Mouse (Mus musculus) layer of hippocampus, postnatal 36 days (tissue): ENCODE measurements around the gene Ccl28. TPM values are rescaled to one million over a fixed set of nuclear protein-coding genes. Genes with fewer than 3 reads are reported as not detected.
A peak's percentile ranks its signal among the peaks of the same experiment; 100 is the strongest.
"Not testable (repeated sequence)": the region's sequence is repeated elsewhere in the genome, so short reads cannot be mapped to it uniquely, and the experiment has no call there.

Experiments used
- DNase-seq, 2 experiments: peaks; one replicate each; pipeline ENCODE4 v3.0.0; 2022
- total RNA-seq, 2 experiments: library from RNA; stranded (reverse); gene quantifications; 2 replicates each; pipeline ENCODE4 v1.2.3; 2021

Gene Ccl28
- total RNA-seq, result 1 to 10 TPM; 1.0 to 1.7 TPM

GRCm38 (mm10) chr13:119623634-119624033 lies at the start of gene Ccl28:
Gene Ccl28 (plus strand): TSS chr13:119623819.
- DNase-seq, result no peak

- DNase-seq, result not testable (repeated sequence)
Observed at GRCm38 (mm10) chr13:119596321-119597211, 27.1 kb upstream of the Ccl28 start.

- not testable (repeated sequence) for DNase-seq
Observed at GRCm38 (mm10) chr13:119598466-119598865, 25.2 kb upstream of the Ccl28 start.

- peak in 1 of 2 experiments; percentile 32 for DNase-seq
Observed at GRCm38 (mm10) chr13:119599066-119599465, 24.6 kb upstream of the Ccl28 start.

- not testable (repeated sequence) for DNase-seq
Observed at GRCm38 (mm10) chr13:119599498-119599897, 24.1 kb upstream of the Ccl28 start.

- peak in 1 of 2 experiments; percentile 11 for DNase-seq
Observed at GRCm38 (mm10) chr13:119600166-119600565, 23.5 kb upstream of the Ccl28 start.

- not testable (repeated sequence) for DNase-seq
Observed at GRCm38 (mm10) chr13:119602688-119603331, 20.8 kb upstream of the Ccl28 start.

- DNase-seq, result not testable (repeated sequence)
Observed at GRCm38 (mm10) chr13:119603890-119604289, 19.7 kb upstream of the Ccl28 start.

- not testable (repeated sequence) for DNase-seq
Observed at GRCm38 (mm10) chr13:119604322-119604721, 19.3 kb upstream of the Ccl28 start.

GRCm38 (mm10) chr13:119618841-119619240 lies 4.8 kb upstream of the Ccl28 start:
- DNase-seq, result no peak

GRCm38 (mm10) chr13:119619735-119620134 lies 3.9 kb upstream of the Ccl28 start:
- DNase-seq, result no peak

GRCm38 (mm10) chr13:119625952-119626351 lies 2.3 kb downstream of the Ccl28 start:
- not testable (repeated sequence) for DNase-seq

GRCm38 (mm10) chr13:119631482-119632155 lies 8.0 kb downstream of the Ccl28 start:
- peak; percentile 75 to 80 for DNase-seq

- no peak for DNase-seq
Observed at GRCm38 (mm10) chr13:119632156-119632548, 8.5 kb downstream of the Ccl28 start.

GRCm38 (mm10) chr13:119635496-119635895 lies 11.9 kb downstream of the Ccl28 start:
- no peak for DNase-seq

GRCm38 (mm10) chr13:119637837-119638236 lies 14.2 kb downstream of the Ccl28 start:
- no peak for DNase-seq

GRCm38 (mm10) chr13:119638449-119638848 lies 14.8 kb downstream of the Ccl28 start:
- DNase-seq, result no peak

- DNase-seq, result no peak
Observed at GRCm38 (mm10) chr13:119639302-119639701, 15.7 kb downstream of the Ccl28 start.

- no peak for DNase-seq
Observed at GRCm38 (mm10) chr13:119640504-119640903, 16.9 kb downstream of the Ccl28 start.

- no peak for DNase-seq
Observed at GRCm38 (mm10) chr13:119641145-119641544, 17.5 kb downstream of the Ccl28 start.

- no peak for DNase-seq
Observed at GRCm38 (mm10) chr13:119644769-119645168, 21.1 kb downstream of the Ccl28 start.

GRCm38 (mm10) chr13:119646511-119646910 lies 22.9 kb downstream of the Ccl28 start:
- DNase-seq, result no peak
